Mouse (Mus musculus) left cerebral cortex, adult 2 months (tissue): ENCODE measurements around the gene Pnldc1. TPM values are rescaled to one million over a fixed set of nuclear protein-coding genes. Genes with fewer than 3 reads are reported as not detected.
"Not testable (repeated sequence)": the region's sequence is repeated elsewhere in the genome, so short reads cannot be mapped to it uniquely, and the experiment has no call there.

Experiments
- DNase-seq, 2 experiments: peaks; one replicate each; pipeline ENCODE4 v3.0.0; 2021 to 2022; ENCODE audit warnings: low spot score in 2 of 2, mixed read lengths in 1 of 2; ENCODE audit errors: extremely low spot score in 1 of 2
- H3K27ac ChIP-seq: fragments of 200-600 bp; 2 replicates; pipeline ENCODE4 v1.8.1; 2022
- H3K4me3 ChIP-seq: fragments of 200-600 bp; 2 replicates; pipeline ENCODE4 v1.8.1; 2022
- CTCF ChIP-seq: fragments of 200-600 bp; IDR thresholded peaks from 2 replicates; pipeline ENCODE4 v1.8.1; 2022; ENCODE audit warnings: antibody characterized with exemption, mild to moderate bottlenecking, moderate library complexity
- intact Hi-C: fragments of 180-260 bp; cut with DNase I; formaldehyde crosslinking; loops from one replicate; pipeline ENCODE4 v1.15.1; 2025
- total RNA-seq, 2 experiments: library from RNA; stranded (reverse); gene quantifications; 2 replicates each; pipeline ENCODE4 v1.2.3; 2021

Gene Pnldc1
- total RNA-seq, 2 experiments from 2014 or later = 2.8 to 4.0 TPM

DNA sequence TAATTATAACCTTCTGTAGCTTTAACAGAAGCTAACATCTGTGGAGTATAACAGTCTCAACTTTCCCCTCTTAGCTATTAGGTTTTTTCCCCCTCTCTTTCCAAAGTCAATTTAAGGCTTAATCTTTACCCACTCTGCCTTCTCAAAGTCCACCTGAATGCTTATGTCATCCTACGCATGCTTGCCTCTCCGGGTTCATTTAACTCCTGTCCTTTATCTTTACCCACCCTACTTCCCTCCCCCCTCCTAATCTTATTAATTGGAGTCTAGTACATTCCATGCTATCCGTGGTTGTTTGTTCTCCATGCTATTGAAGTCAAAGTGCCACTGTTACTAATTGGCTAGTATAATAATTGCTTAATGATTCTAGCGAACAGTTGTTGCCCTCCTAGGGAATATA is 25.7 kb upstream of the Pnldc1 start:
- intact Hi-C loops = no loop called here
- no peak for TF ChIP-seq CTCF
- Histone ChIP-seq H3K27ac (no peak overlapping the region), H3K4me3 (no peak overlapping the region)
- no peak for DNase-seq

DNA sequence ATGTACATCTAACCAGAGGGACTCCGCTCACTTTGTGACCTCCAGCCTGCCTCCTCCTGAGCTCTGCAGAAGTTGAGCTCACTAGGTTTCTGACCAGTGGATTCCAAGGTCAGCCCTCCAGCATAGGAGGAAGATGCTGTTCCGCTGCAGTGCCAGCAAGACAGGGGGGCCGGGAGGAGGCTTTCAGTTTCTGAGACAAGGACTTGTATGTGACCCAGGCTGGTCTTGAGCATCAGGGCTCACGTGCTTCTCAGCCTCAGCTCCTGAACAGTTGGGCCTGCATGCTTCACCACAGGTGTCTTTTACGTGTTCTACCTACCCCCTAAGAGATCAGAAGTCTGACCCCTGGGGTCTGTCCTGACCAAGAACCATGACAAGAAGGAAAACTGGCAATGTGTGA is 21.5 kb upstream of the Pnldc1 start:
- intact Hi-C loops = not testable (repeated sequence)

DNA sequence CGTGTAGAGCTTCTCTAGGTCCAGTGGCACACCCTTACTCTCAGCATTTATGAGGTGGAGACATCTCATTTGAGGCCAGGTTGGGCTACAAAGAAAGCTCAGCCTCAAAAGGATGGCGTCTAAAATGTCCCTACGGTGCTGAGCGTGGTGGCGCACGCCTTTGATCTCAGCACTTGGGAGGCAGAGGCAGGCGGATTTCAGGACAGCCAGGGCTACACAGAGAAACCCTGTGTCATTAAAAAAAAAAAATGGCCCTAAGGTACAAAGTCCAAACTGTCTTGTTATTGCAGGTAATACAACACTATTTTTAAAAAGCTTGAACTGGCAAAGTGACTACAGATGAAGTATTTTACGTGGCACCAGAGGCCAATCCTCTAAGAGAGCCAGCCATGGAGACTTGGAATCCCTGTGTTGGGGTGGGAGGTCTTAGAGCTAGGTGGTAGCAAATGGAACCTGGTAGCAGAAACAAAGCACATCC is 15.7 kb upstream of the Pnldc1 start:
- Histone ChIP-seq H3K27ac (no peak overlapping the region), H3K4me3 (no peak overlapping the region)
- intact Hi-C loops = no loop called here
- no peak for DNase-seq
- TF ChIP-seq CTCF = no peak

More for the DNA sequence above, 21.5 kb upstream of the Pnldc1 start:
- H3K27ac ChIP-seq, DNase-seq, H3K4me3 ChIP-seq: not testable (repeated sequence)

DNA sequence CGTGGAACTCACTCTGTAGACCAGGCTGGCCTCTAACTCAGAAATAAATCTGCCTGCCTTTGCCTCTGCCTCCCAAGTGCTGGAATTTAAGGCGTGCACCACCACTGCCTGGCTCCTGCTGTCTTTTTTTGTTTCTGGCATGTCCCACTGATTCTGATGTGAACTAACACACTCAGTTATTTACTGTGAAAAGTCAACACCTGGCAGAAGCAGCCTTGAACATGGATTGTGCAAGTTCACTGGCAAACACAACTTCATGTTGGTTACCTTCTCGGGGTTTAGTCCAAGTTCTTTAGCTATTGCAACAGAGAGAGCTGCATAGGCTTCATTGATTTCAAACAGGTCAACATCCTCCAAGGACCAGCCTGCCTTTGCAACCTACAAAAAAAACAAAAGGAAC is 15.0 kb upstream of the Pnldc1 start:
- TF ChIP-seq CTCF = no peak
- H3K4me3 ChIP-seq = no peak overlapping the region
- intact Hi-C loops = no loop called here
- no peak overlapping the region for H3K27ac ChIP-seq
- no peak for DNase-seq

DNA sequence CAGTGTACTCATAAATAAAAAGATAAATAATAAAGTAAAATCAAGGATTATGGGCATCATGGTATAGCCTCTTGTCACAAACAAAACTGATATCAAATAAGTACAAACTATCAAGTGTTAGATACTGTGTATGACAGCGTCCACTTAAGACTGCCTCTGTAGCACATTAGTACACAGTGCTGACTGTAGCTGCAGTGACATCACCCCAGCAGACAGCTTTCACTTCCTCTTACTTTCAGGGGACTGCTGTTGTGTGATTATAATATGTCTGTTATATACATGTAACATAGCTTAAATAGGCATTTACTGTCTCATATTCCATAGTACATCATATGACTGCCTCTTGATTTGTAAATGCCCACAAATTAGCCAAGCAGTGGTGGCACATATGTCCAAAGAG is 11.0 kb upstream of the Pnldc1 start:
- Histone ChIP-seq H3K4me3 (no peak overlapping the region), H3K27ac (no peak overlapping the region)
- no peak for DNase-seq
- no peak for TF ChIP-seq CTCF
- intact Hi-C loops = no loop called here

DNA sequence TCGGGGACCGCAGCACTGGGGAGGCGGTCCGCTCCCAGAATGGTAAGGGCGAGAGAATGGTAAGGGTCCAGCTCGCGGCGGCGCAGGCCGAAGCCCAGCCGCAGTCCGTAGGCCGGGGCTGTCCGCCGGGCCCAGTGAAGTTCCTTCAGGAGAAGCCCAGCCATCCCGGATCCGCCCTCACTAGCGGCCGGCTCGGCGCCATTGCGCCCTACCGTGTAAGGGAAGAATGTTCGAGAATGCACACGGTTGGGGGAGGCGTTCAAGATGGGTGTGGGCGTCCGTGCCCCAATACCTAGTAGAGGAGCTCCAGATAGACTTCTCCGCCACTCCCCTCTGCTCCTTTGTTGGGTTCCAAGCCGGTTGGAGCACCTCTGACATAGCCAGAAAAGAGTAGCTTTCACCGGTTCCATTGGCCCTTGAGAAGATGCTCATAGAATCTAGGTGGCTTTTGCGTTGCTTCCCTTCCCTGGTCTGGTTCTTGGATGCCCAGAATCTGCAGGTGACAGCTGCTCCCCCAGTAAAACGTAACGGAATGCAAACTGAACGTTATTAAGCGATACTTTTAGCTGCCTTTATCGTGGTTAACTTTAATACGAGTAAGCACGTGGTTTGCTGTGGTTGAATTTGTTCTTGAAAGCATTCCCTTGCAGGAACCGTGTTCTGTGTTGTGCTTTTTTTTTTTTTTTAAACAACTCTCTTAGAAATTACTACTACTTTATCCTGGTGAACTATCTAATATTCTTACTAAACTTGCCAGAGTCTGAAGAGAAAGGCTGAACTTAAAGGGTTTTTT is 6.8 kb upstream of the Pnldc1 start:
- TF ChIP-seq CTCF = no peak
- DNase-seq = peak; percentile 52 to 54
- intact Hi-C loops = loop anchor here (1.0 to 2.0 kb wide), 3 partner anchors 36 to 76 kb away; partner anchors contain the start of gene Acat2
- peak overlapping the region; percentile 88 for H3K4me3 ChIP-seq
- peak overlapping the region; percentile 92 for H3K27ac ChIP-seq

DNA sequence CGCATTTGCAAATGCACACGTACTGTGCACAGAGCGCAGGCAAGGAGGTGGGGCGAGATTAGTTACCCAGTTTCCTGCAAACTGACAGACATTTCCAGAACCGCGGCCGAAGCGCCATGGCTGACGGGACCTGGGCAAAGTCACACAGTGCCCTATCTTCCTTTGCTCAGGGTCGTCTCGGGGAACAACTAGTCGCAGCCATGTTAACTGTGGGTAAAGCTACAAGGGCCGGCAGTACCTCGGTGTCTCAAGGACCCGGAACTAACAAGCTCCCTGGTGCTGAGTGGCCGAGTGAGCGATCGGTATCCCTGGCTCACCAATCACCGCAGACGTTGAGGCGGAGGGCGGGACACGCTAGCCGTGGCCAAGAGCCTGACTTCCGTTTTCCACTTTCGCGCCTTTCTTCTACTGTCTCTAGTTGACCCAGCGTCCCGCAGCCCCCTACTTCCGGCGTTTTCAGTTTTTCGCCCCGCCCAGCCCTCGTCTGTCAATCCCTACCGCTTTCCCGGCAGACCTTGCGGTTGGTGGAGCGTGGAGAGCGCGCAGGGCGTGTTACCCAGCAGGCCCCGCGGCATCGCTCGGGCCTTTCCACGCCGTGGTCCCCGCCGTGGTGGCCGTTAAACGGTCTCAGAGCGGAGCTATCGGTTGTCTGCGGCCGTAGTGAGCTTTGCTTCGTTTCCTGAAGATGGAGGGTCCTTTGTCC is 6.0 kb upstream of the Pnldc1 start, which contains the start of gene Mrpl18:
Gene Mrpl18, minus strand, starts transcription at position 465 of the 703 bp plus-strand sequence.
- peak within 1 kb of the TSS; percentile 92 for H3K27ac ChIP-seq
- TF ChIP-seq CTCF = no peak
- intact Hi-C loops = loop anchor here (1.0 to 2.0 kb wide), 3 partner anchors 35 to 76 kb away; partner anchors contain the start of gene Acat2
- peak within 1 kb of the TSS; percentile 88 for H3K4me3 ChIP-seq
- peak; percentile 96 to 99 for DNase-seq

DNA sequence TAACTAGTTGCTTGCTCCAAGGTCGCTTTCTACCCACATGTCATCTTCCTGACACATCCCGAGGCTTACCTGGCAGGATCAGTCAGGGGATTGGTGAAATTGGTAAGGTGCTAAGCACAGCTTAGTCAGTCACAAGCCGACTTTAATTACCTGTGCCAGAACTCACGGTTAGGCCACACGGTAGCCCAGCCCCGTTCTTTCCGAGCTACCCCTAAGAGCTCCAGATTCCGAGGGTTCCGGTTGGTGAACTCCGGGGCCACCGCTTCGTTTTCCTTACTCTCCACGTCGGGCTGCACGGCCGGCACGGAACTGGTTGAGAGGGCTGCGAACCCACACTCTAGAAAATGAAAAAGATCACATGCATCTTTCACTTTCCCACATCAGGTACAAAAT is 5.5 kb upstream of the Pnldc1 start, which contains the start of gene Tcp1:
Gene Tcp1, plus strand, starts transcription at position 214 of the 393 bp plus-strand sequence.
- TF ChIP-seq CTCF = no peak
- H3K4me3 ChIP-seq = peak within 1 kb of the TSS; percentile 88
- H3K27ac ChIP-seq = peak within 1 kb of the TSS; percentile 92
- intact Hi-C loops = no loop called here
- no peak for DNase-seq

DNA sequence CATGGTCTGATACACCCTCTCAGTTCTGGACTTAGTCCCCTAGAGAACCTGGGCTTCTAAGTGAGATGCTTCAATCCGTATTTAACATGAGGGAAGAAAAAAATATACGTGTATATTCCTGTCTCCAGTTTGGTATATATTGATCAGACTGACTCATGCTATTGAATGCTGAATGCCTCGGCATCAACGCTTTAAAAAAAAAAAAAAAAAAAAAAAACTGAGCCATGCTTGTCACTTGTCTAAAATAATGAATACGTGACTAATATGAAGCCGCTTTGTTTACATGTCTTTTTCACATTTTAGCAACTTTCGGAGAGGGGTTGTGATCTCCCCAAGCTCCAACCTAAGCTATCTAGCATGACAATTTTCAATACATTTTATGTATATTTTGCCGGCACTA is 361 bp upstream of the Pnldc1 start:
- H3K4me3 ChIP-seq = no peak overlapping the region
- DNase-seq = no peak
- intact Hi-C loops = no loop called here
- H3K27ac ChIP-seq = no peak overlapping the region
- no peak for TF ChIP-seq CTCF

DNA sequence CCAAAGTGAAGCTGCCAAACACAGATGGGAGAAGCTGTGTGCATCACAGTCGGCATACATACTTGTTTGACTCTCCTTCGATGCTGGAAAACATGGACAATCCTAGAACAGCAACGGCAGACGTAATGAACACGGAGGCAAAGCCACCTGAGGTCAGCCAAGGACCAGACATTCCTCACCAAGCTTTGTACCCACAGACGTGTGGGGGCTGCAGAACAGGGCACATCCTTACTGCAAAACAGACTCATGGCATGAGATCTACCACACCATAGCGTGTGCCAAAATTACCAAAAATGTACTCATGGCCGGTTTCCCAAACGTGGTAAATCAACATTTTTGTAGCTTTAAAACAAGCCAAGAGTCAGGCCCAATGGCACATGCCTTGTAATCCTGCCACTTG is 3.6 kb downstream of the Pnldc1 start:
- intact Hi-C loops = no loop called here
- H3K4me3 ChIP-seq = no peak overlapping the region
- no peak for TF ChIP-seq CTCF
- H3K27ac ChIP-seq = no peak overlapping the region
- no peak for DNase-seq

DNA sequence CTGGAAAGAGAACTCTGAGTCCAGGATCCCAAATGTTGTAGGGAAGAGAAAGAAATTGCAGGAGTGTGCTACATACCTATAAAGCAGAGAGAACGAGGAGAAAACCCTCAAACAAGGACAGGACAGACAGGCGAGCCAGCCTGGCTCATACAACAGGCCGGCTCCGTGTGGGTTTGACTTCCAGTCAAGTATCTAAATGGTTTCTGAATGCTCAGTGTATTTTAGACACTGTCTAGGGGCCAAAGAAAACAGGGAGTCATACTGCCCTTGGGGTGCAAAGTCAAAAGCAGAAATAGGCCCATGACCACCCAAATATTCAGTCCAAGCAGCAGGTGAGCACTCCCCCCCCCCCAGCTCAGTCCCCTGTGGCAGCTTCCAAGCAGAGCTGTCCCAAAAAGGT is 4.2 kb downstream of the Pnldc1 start:
- no peak overlapping the region for H3K4me3 ChIP-seq
- no peak overlapping the region for H3K27ac ChIP-seq
- TF ChIP-seq CTCF = no peak
- intact Hi-C loops = no loop called here
- DNase-seq = no peak

DNA sequence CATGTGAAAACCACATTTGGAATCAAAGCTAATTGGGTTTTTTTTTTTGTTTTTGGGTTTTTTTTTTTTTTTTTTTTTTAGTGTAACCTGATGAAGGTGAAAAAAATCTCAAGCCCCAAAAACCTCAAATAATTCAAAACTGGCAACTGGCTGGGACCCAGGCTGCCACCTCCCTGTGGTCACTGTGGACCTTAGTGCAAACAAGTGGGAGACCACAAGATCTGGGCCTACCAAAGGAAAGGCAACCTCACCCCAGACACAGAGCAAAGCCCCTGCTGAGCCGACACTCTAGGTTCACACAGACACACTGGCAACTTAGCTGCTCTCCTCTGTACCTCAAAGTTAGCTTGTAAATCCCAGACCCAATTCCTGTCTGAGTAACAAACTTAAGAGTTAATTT is 5.7 kb downstream of the Pnldc1 start:
- no peak for DNase-seq
- Histone ChIP-seq H3K4me3 (no peak overlapping the region), H3K27ac (no peak overlapping the region)
- TF ChIP-seq CTCF = no peak
- intact Hi-C loops = no loop called here
